Mouse (Mus musculus): ENCODE measurements around the gene Pcx.

DNA sequence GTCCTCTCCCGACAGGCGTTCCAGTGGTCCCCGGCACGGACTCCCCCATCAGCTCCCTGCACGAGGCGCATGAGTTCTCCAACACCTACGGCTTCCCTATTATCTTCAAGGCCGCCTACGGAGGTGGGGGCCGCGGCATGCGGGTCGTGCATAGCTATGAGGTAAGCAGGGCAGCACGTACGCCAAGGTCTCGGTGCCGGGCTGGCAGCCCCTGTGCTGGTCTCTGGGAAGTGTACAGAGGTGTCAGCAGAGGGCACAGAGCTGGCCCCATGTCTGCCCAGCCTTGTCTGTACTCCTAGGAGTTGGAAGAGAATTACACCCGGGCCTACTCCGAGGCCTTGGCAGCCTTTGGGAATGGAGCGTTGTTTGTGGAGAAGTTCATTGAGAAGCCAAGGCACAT lies 92.2 kb downstream of the Pcx start:
- TF ChIP-seq CTCF (IDR thresholded peaks at IDR 0.05; ENCODE audit: control insufficient read depth, insufficient read depth, insufficient read length) (no peak), CEBPB (IDR thresholded peaks at IDR 0.05; ENCODE audit: low read depth) (no peak)
